Mouse (Mus musculus) midbrain, embryonic 16.5 days (tissue): ENCODE data around the gene Per2. TPM values are rescaled to one million over a fixed set of nuclear protein-coding genes. Genes with fewer than 3 reads are reported as not detected.

Experiments
- ATAC-seq: fragments of 200-750 bp; cut with Nextera tagmentation; 2 replicates; pipeline ENCODE4 v1.8.0; 2017; ENCODE audit warnings: moderate TSS enrichment
- H3K27ac ChIP-seq: fragments of 300-500 bp; sonication (generic); 2 replicates; pipeline ENCODE4 v1.5.1; 2014; ENCODE audit warnings: mild to moderate bottlenecking, low read length, mixed read lengths
- H3K27me3 ChIP-seq: fragments of 300-500 bp; sonication (generic); 2 replicates; pipeline ENCODE4 v1.6.1; 2014; ENCODE audit warnings: low read depth, low read length, mixed read lengths; ENCODE audit not compliant: control insufficient read depth, insufficient read depth
- H3K36me3 ChIP-seq: fragments of 300-500 bp; sonication (generic); 2 replicates; pipeline ENCODE4 v1.6.1; 2014; ENCODE audit warnings: mild to moderate bottlenecking, low read length, moderate library complexity, mixed read lengths; ENCODE audit not compliant: control insufficient read depth, insufficient read depth
- H3K4me1 ChIP-seq: fragments of 300-500 bp; sonication (generic); 2 replicates; pipeline ENCODE4 v1.6.1; 2014; ENCODE audit warnings: mild to moderate bottlenecking, low read length, mixed read lengths; ENCODE audit not compliant: control insufficient read depth, insufficient read depth
- H3K4me2 ChIP-seq: fragments of 300-500 bp; sonication (generic); 2 replicates; pipeline ENCODE4 v1.6.1; 2014; ENCODE audit warnings: mild to moderate bottlenecking, low read length, mixed read lengths
- H3K4me3 ChIP-seq: fragments of 300-500 bp; sonication (generic); 2 replicates; pipeline ENCODE4 v1.5.1; 2014; ENCODE audit warnings: low read depth, mild to moderate bottlenecking, low read length, moderate library complexity, mixed read lengths
- H3K9ac ChIP-seq: fragments of 300-500 bp; sonication (generic); 2 replicates; pipeline ENCODE4 v1.6.1; 2014; ENCODE audit warnings: low read depth, low read length, mixed read lengths
- H3K9me3 ChIP-seq: fragments of 300-500 bp; sonication (generic); replicated peaks from 2 replicates; pipeline ENCODE4 v1.6.1; 2014; ENCODE audit warnings: mild to moderate bottlenecking, low read length, mixed read lengths; ENCODE audit not compliant: control insufficient read depth, poor library complexity, severe bottlenecking
- WGBS: fragments of 180-500 bp; shearing (Covaris S2); extraction: QIAGEN DNeasy Blood & Tissue Kit; methylation state at CpG from one replicate; pipeline ENCODE4 v1.1.7; 2014; 5-methylcytosine and 5-hydroxymethylcytosine counted together
- polyA plus RNA-seq: library from polyadenylated mRNA; unstranded; fragments of >200 nt; fragmentation: Nextera tagmentation; extraction: Ambion mirVana; gene quantifications from 2 replicates; pipeline ENCODE4 v1.2.1, GENCODE M21; 2015

The Per2 gene
- polyA plus RNA-seq, 1 experiment from 2014 or later = 4.5 TPM

DNA sequence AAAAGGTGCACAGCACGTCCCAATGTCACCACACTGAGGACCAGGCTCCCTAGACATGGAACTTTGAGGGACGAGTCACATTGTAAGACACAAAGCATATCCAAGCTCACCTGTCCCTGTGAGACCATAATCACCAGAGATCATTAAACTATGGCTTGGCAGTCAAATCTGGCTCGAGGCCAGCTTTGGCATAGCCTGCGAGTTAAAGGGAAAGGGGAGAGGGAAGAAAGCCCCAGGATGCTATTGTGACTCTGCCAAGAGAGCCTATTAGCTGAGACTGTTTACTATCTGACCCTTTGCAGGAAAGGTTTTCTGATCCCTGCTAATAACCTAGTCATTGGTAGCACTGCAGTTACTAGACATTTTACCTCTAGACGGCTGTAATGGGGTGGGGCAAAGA is 5.3 kb upstream of the Per2 start:
- H3K4me3 ChIP-seq = no peak overlapping the region
- ATAC-seq = no peak
- WGBS = 48% methylated on average over 5 of the region's 5 CpGs
- no peaks in the 10 kb centered on the region for H3K4me1 ChIP-seq
- no peak overlapping the region for H3K4me2 ChIP-seq
- H3K36me3 ChIP-seq = no peaks in the 10 kb centered on the region
- H3K9ac ChIP-seq = no peak overlapping the region
- H3K27me3 ChIP-seq = no peaks in the 10 kb centered on the region
- no peak overlapping the region for H3K27ac ChIP-seq
- H3K9me3 ChIP-seq = no peaks in the 10 kb centered on the region

DNA sequence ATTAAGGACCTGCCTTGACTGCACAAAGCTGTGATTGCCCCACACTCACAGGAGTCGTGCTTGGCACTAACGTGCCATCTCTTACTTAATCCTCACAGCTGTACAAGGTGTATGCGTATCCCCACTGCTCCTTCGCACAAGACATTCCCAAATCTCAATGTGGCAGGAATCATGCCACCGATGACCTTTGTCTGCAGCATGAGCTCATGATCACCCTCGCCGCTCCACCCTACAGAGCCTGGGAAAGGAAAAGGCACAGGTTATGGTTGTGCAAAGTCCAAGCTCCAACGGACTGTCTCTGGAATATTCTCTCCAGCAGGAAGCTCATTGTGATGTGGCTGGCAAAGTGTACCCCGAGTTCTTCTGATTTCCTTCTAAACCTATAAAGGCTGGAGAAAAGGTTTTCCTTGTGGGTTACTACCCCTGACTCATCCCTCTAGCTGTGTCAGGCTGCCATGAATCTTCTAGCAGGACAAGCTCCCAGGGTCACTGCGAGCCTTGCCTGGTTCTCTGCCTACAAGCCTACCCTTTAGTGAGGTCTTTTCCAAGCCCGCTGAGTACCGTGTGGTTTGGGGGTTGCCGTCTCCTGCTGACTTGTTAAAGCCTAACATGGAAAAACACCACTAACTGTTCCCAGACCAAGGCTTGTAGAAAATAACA is 4.3 kb upstream of the Per2 start:
- Histone ChIP-seq H3K4me2 (no peak overlapping the region), H3K4me3 (no peak overlapping the region), H3K36me3 (no peaks in the 10 kb centered on the region), H3K27me3 (no peaks in the 10 kb centered on the region), H3K4me1 (peaks cover under 1% of the 10 kb centered on the region; the same call in 1 of the 2 replicates), H3K9ac (no peak overlapping the region), H3K27ac (no peak overlapping the region), H3K9me3 (no peaks in the 10 kb centered on the region)
- no peak for ATAC-seq
- 89% methylated on average over 13 of the region's 13 CpGs for WGBS

DNA sequence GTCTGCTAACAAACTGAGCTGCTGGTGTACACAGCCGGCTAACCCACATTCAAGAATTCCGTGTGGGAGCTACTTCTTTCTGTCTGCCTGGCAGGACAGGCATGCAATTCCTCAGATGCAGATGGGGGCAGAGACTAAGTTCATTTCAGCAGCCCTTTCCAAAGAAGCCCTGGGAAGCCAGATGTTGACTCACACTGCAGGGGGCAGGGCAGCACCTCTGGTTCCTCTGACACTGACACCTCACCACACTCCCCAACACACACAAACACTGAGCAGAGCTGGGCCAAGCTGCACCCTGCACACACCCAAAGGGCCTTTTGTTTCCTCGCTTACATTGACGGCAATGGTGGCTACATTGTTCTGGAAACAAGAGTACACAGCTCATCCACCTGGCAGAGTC is 1.4 kb upstream of the Per2 start:
- no peak for ATAC-seq
- WGBS = 48% methylated on average over 4 of the region's 4 CpGs
- H3K4me2 ChIP-seq = no peak overlapping the region

GRCm38 (mm10) chr1:91460069-91460468 is 945 bp upstream of the Per2 start:
- Histone ChIP-seq H3K4me1 (peaks cover 17% of the 10 kb centered on the region), H3K27me3 (no peaks in the 10 kb centered on the region), H3K9me3 (no peaks in the 10 kb centered on the region), H3K4me2 (peak overlapping the region; percentile 74), H3K27ac (peak overlapping the region; percentile 76), H3K36me3 (no peaks in the 10 kb centered on the region), H3K4me3 (peak overlapping the region; percentile 71), H3K9ac (peak overlapping the region; percentile 64; the same call in 1 of the 2 replicates)
- WGBS = 46% methylated on average over 7 of the region's 7 CpGs
- ATAC-seq = no peak

More for the DNA sequence above, 1.4 kb upstream of the Per2 start:
- no peaks in the 10 kb centered on the region for H3K27me3 ChIP-seq
- H3K4me1 ChIP-seq = peaks cover 17% of the 10 kb centered on the region
- H3K9me3 ChIP-seq = no peaks in the 10 kb centered on the region
- H3K36me3 ChIP-seq = no peaks in the 10 kb centered on the region
- no peak overlapping the region for H3K27ac ChIP-seq
- no peak overlapping the region for H3K4me3 ChIP-seq
- no peak overlapping the region for H3K9ac ChIP-seq

- no peak overlapping the region for H3K27ac ChIP-seq
Observed at GRCm38 (mm10) chr1:91458223-91458861, 782 bp downstream of the Per2 start.

DNA sequence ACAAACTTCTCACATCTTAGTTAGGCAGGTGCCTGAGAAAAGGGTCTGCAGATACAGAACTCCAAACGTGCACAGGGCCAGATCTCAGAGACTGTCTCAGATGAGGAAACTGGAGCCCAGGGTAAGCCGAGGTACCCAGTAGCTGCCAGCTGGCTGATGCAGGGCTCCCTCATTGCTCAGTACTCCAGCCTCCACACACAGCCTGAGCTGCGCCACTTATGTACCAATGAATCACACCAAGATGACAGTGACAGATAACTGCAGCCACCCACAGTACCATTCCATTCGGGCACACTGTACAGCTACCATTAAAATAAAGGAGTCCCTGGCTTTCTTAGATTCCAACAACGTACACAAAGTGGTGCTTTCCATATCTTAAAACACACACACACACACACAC is 1.4 kb downstream of the Per2 start:
- Histone ChIP-seq H3K36me3 (no peaks in the 10 kb centered on the region), H3K27me3 (no peaks in the 10 kb centered on the region), H3K4me1 (peaks cover 17% of the 10 kb centered on the region), H3K27ac (no peak overlapping the region), H3K9ac (no peak overlapping the region), H3K4me3 (peak overlapping the region; percentile 71), H3K9me3 (no peaks in the 10 kb centered on the region), H3K4me2 (peak overlapping the region; percentile 64)
- no peak for ATAC-seq
- 74% methylated on average over 5 of the region's 5 CpGs for WGBS

More at GRCm38 (mm10) chr1:91458223-91458861, 782 bp downstream of the Per2 start:
- peak overlapping the region; percentile 64 for H3K4me2 ChIP-seq
- 19% methylated on average over 8 of the region's 8 CpGs for WGBS
- ATAC-seq = peak; percentile 9; the same call in 1 of the 2 replicates
- H3K4me3 ChIP-seq = peak overlapping the region; percentile 71
- no peaks in the 10 kb centered on the region for H3K9me3 ChIP-seq
- H3K9ac ChIP-seq = peak overlapping the region; percentile 62
- no peaks in the 10 kb centered on the region for H3K36me3 ChIP-seq
- H3K27me3 ChIP-seq = no peaks in the 10 kb centered on the region
- peaks cover 17% of the 10 kb centered on the region for H3K4me1 ChIP-seq

GRCm38 (mm10) chr1:91457116-91457515 is 2.0 kb downstream of the Per2 start:
- Histone ChIP-seq H3K9ac (no peak overlapping the region), H3K36me3 (no peaks in the 10 kb centered on the region), H3K9me3 (no peaks in the 10 kb centered on the region), H3K27ac (no peak overlapping the region), H3K4me1 (peaks cover 17% of the 10 kb centered on the region), H3K4me3 (no peak overlapping the region), H3K4me2 (peak overlapping the region; percentile 64; the same call in 1 of the 2 replicates), H3K27me3 (no peaks in the 10 kb centered on the region)
- 91% methylated on average over 4 of the region's 4 CpGs for WGBS
- no peak for ATAC-seq

DNA sequence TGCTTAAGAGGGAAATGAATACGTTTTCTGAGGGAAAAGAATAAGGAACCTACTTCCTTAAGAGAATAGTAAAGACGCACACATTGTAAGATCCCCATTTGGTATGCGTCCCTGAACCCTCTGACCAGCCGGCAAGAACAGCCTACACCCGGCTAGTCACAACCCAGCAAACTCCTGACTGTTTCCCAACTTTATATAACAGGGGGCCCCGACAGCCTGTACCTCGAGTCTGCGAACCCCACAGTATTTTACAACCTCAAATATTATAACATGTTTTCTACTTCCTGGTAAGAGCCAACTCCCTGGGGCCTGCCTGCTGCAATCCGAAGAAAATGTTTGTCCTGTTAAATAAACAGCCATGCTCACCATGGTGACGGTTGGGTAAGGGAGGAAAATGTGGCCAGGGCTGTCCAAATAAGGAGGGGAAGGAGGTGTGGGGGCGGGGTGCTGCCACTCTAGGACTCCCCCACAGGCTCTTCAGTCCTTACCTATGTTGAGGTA is 2.8 kb downstream of the Per2 start:
- Histone ChIP-seq H3K27ac (no peak overlapping the region), H3K9ac (no peak overlapping the region), H3K4me2 (peak overlapping the region; percentile 17), H3K27me3 (no peaks in the 10 kb centered on the region), H3K4me3 (no peak overlapping the region), H3K36me3 (no peaks in the 10 kb centered on the region), H3K9me3 (no peaks in the 10 kb centered on the region), H3K4me1 (peaks cover 17% of the 10 kb centered on the region)
- 25% methylated on average over 11 of the region's 11 CpGs for WGBS
- no peak for ATAC-seq

DNA sequence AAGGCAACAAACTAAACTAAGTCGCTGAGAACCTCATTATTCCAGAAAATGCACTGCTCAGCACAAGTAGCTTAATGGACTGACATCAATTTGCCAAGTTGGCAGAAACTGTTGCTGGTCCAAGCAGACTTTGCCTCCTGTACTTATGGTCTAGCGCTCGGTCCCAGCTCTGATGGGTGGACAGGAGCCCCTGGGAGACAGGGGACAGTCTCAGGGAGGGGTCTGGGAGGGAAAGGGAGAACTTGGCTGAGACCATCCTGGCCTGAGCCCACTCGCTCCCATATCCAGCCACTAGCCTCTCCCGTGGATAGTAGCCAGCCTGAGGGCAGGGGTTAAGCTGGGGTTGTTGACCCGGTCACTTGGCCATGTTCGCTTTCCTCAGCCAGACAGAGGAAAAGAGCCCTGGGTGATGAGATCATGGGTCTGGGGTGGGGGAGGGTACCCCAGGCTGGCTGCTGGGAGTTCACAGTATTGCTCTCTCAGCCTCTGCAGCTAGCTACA is 3.4 kb downstream of the Per2 start:
- H3K36me3 ChIP-seq = no peaks in the 10 kb centered on the region
- no peak overlapping the region for H3K4me3 ChIP-seq
- no peak for ATAC-seq
- peaks cover 17% of the 10 kb centered on the region for H3K4me1 ChIP-seq
- 39% methylated on average over 7 of the region's 7 CpGs for WGBS
- no peaks in the 10 kb centered on the region for H3K27me3 ChIP-seq
- H3K9me3 ChIP-seq = no peaks in the 10 kb centered on the region
- H3K9ac ChIP-seq = no peak overlapping the region
- H3K4me2 ChIP-seq = peak overlapping the region; percentile 17
- no peak overlapping the region for H3K27ac ChIP-seq
